Mouse (Mus musculus) heart, adult 2 months (tissue): ENCODE data around the gene Btbd9.

Experiments
- CTCF ChIP-seq: fragments of 200-600 bp; IDR thresholded peaks from 2 replicates; pipeline ENCODE4 v1.8.1; 2022; ENCODE audit warnings: antibody characterized with exemption, mild to moderate bottlenecking, moderate library complexity
- EP300 ChIP-seq: fragments of 200-500 bp; IDR thresholded peaks from 2 replicates; pipeline ENCODE4 v1.6.1; 2011; ENCODE audit warnings: low read depth, low read length, control low read depth; ENCODE audit not compliant: insufficient read depth
- POLR2A ChIP-seq: fragments of 200-500 bp; IDR thresholded peaks from 2 replicates; pipeline ENCODE4 v1.6.1; 2011; ENCODE audit warnings: mild to moderate bottlenecking, low read depth, low read length, control low read depth; ENCODE audit not compliant: insufficient read depth

GRCm38 (mm10) chr17:30518431-30519171 is 57.7 kb downstream of the Btbd9 start:
- no peak for TF ChIP-seq CTCF
- no peak for TF ChIP-seq POLR2A
- TF ChIP-seq EP300, result no peak
